Mouse (Mus musculus): ENCODE data around the gene Morc4. TPM values are rescaled to one million over a fixed set of nuclear protein-coding genes. Genes with fewer than 3 reads are reported as not detected.
A peak's percentile ranks its signal among the peaks of the same experiment; 100 is the strongest.

The Morc4 gene
- total RNA-seq, 2 experiments from 2014 or later = 4.0 to 4.3 TPM

DNA sequence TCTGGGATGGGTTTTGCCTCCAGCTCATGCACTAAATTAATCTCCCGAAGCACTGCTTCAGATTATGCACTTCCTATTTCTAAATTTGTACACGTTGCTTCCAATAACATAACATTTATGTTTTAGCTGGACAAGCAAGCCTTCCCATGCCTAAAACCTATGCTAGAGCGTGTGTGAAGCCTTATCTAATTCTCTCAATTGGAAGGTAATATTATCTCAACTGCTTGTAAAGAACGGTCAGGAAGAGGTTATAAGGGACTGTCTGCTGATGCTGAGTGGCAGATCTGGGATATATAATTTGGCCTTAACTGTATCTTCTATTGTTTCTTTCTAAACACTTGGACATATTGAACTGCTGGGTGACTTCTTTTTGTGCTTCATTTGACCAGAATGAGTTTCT lies 44.6 kb downstream of the Morc4 start:
- H3K4me3 ChIP-seq = no peak overlapping the region
- H3K27ac ChIP-seq = no peak overlapping the region
- TF ChIP-seq CTCF (IDR thresholded peaks at IDR 0.05) = no peak
- intact Hi-C loops (cut with DNase I) = no loop called here
- DNase-seq = no peak

GRCm38 (mm10) chrX:139825402-139825801 lies 46.1 kb downstream of the Morc4 start:
- TF ChIP-seq CTCF (IDR thresholded peaks at IDR 0.05) = no peak
- no peak for DNase-seq
- intact Hi-C loops (cut with DNase I) = no loop called here
- H3K4me3 ChIP-seq = no peak overlapping the region
- H3K27ac ChIP-seq = no peak overlapping the region

DNA sequence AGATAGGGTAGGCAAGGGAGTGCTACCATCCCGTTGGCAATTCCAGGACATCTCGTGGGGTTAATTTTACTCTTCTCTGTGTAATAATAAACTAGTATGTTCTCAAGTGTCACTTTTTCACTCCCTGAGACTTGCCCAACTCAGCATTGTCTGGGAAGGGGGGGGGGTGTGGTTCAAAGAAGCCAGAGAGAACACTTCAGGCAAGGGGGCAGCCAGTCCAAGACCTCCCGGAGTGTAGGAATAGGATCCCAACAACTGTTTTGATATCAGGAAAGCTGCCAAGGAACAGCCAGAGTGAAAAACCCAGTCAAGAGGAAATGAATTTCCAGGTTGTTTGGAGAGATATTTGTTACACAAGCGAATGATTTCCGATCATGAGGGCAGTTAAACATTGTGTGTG lies 56.3 kb downstream of the Morc4 start:
- Histone ChIP-seq H3K27ac (no peak overlapping the region), H3K4me3 (no peak overlapping the region)
- DNase-seq = no peak
- TF ChIP-seq CTCF (IDR thresholded peaks at IDR 0.05) = no peak
- intact Hi-C loops (cut with DNase I) = no loop called here

GRCm38 (mm10) chrX:139814018-139814635 lies 57.4 kb downstream of the Morc4 start:
- no peak overlapping the region for H3K4me3 ChIP-seq
- intact Hi-C loops (cut with DNase I) = no loop called here
- TF ChIP-seq CTCF (IDR thresholded peaks at IDR 0.05) = no peak
- DNase-seq = no peak
- no peak overlapping the region for H3K27ac ChIP-seq

GRCm38 (mm10) chrX:139813299-139814002 lies 58.0 kb downstream of the Morc4 start:
- no peak for DNase-seq
- H3K4me3 ChIP-seq = no peak overlapping the region
- TF ChIP-seq CTCF (IDR thresholded peaks at IDR 0.05) = no peak
- no peak overlapping the region for H3K27ac ChIP-seq
- intact Hi-C loops (cut with DNase I) = no loop called here

DNA sequence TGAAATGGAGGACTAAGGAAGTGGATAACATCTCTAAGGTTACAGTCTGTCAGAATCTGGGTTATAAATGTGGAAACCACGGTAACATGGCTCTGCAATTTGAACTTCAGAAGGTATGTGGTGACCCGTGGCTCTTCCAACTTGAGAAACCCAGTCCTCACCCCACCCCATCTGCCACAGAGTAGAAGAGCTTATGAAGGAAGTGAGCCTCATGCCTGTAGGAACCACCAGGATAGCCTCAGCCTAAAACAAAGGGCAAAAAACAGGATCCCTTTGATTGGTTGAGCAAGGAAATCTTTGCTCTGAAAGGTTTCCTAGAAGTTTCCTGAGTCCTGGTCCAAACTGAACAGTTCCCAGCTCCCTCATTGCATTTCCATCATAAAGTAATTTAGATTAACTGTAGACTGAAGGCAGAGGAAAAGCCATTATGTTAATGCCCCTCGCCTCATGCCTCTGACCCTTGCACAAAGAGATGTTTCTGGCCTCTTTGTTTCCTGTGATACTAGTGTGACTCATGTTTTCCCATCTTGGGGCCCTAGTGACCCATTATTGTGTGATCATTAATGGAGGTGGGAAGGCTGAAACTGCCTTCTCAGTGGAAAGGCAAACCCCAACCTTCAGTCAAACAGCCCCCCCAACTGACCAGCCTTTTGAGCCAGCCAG lies 58.7 kb downstream of the Morc4 start:
- intact Hi-C loops (cut with DNase I) = no loop called here
- no peak overlapping the region for H3K4me3 ChIP-seq
- no peak overlapping the region for H3K27ac ChIP-seq
- no peak for TF ChIP-seq CTCF (IDR thresholded peaks at IDR 0.05)
- DNase-seq = no peak

DNA sequence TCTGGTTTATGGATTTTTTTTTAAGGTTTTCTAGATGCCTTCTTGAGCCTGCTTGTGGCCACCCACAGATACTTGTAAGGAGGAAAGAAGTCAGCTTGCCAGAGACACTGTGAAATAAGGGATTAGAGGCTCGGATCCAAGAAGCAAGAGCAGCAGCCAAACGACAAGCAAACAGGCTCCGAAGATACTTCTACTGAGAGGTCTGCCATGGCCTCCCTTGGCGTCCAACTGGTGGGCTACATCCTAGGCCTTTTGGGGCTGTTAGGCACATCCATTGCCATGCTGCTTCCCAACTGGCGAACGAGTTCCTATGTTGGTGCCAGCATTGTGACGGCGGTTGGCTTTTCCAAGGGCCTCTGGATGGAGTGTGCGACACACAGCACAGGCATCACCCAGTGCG lies 63.0 kb downstream of the Morc4 start:
- no peak overlapping the region for H3K27ac ChIP-seq
- intact Hi-C loops (cut with DNase I) = no loop called here
- no peak for DNase-seq
- no peak overlapping the region for H3K4me3 ChIP-seq
- no peak for TF ChIP-seq CTCF (IDR thresholded peaks at IDR 0.05)

GRCm38 (mm10) chrX:139808085-139808484 lies 63.4 kb downstream of the Morc4 start:
- DNase-seq = peak; percentile 17
- Histone ChIP-seq H3K4me3 (no peak overlapping the region), H3K27ac (no peak overlapping the region)
- TF ChIP-seq CTCF (IDR thresholded peaks at IDR 0.05) = no peak
- intact Hi-C loops (cut with DNase I) = no loop called here

- DNase-seq = peak; percentile 19
- no peak overlapping the region for H3K27ac ChIP-seq
- H3K4me3 ChIP-seq = no peak overlapping the region
- TF ChIP-seq CTCF (IDR thresholded peaks at IDR 0.05) = no peak
- intact Hi-C loops (cut with DNase I) = no loop called here
Observed at GRCm38 (mm10) chrX:139807391-139807790, 64.1 kb downstream of the Morc4 start.

DNA sequence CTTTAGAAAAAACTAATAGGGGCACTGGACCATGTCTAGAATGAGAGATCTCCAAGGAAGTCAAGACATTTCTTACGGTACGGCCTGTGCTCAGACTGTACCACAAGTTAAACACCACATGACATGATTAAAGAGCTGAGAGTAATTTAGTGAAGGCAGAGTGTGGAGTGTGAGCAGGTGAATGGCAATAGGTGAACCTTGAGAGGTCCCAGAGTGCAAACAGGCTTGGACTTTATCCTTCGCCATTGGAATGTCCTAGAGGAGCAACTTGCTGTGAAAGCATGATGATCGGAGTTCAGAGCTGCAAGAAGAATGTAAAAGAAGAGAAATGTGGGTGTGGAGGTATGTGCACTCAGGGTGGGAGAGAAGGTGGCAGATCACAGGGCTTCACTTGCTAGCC lies 65.6 kb downstream of the Morc4 start:
- intact Hi-C loops (cut with DNase I) = no loop called here
- no peak for DNase-seq
- Histone ChIP-seq H3K27ac (no peak overlapping the region), H3K4me3 (no peak overlapping the region)
- no peak for TF ChIP-seq CTCF (IDR thresholded peaks at IDR 0.05)

DNA sequence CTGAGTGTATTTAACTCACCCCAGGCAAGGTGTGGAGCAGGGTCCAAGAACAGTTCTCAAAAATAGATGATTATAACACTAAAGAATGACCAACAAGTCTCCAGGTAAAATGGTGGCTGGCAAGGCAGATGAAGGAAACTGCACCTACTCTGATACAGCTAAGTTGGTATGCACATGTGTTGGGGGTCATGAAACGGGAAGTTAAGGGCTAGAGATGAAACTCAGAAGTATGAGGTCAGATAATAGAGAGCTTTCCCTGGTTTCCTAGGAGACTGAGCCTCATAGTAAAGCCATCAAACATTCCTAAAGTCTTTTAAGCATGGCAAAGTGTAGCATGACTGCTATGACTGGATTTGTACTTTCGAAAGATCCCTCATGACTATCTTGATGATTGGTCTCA lies 68.4 kb downstream of the Morc4 start:
- no peak for DNase-seq
- no peak for TF ChIP-seq CTCF (IDR thresholded peaks at IDR 0.05)
- H3K27ac ChIP-seq = no peak overlapping the region
- intact Hi-C loops (cut with DNase I) = no loop called here
- no peak overlapping the region for H3K4me3 ChIP-seq

DNA sequence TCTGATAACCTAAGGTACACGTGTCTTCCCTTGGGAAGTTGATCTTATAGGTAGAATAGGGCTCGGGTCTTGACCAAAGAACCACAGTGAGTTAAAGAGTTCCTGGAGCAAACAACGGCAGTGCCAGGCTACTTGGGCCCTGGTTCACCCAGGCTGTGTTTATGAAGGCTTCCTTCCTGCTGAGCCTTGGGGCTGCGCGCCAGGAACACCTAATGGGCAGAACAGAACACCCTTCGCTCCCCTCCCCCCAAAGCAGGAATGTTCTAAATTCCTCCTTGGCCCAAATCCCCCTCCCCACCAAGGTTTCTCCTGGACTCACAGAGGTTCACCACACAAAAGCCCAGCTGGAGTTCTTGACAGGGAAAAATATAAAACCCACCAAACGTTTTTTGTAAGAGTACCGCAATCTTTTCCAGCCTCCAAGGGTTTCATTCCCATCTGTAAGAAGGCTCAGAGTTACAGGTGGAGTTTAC lies 71.0 kb downstream of the Morc4 start, which contains the start of gene Cldn2:
Gene Cldn2, plus strand, starts transcription at position 423 of the 473 bp plus-strand sequence.
- no peak for TF ChIP-seq CTCF (IDR thresholded peaks at IDR 0.05)
- Histone ChIP-seq H3K4me3 (no peak within 1 kb of the TSS), H3K27ac (no peak within 1 kb of the TSS)
- intact Hi-C loops (cut with DNase I) = no loop called here
- DNase-seq = no peak

DNA sequence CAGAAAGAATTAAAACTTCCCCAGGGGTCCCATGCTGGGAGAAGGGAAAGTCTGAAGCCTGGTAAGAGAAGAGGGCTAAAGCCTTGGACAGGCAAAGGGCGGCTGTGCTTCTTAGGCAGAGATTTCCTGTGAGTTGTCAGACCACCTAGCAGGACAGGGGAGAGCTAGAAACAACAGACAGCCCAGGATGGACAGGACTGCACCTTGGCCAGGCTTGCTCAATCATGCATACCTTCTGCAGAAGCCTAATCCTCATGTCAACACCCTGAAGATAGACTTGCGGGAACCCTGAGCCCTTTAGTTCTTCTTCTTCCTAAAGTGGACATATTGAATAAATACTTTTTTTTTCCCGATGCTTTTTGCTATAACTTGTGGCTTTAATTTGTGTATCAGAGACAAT lies 71.5 kb downstream of the Morc4 start:
- no peak for TF ChIP-seq CTCF (IDR thresholded peaks at IDR 0.05)
- Histone ChIP-seq H3K4me3 (no peak overlapping the region), H3K27ac (no peak overlapping the region)
- intact Hi-C loops (cut with DNase I) = no loop called here
- DNase-seq = no peak

All from gastrocnemius, adult 2 months (tissue).